Mouse (Mus musculus) cerebellum, adult 2 months (tissue): ENCODE data around the gene S100a14.

Source experiments
- CTCF ChIP-seq: fragments of 200-500 bp; IDR thresholded peaks from 2 replicates; pipeline ENCODE4 v1.5.1; 2011; ENCODE audit warnings: low read depth, mild to moderate bottlenecking, control low read depth, low read length, moderate library complexity, borderline replicate concordance; ENCODE audit not compliant: insufficient read depth
- POLR2A ChIP-seq: fragments of 200-500 bp; IDR thresholded peaks from 2 replicates; pipeline ENCODE4 v1.6.1; 2011; ENCODE audit warnings: low read length, control low read depth, borderline replicate concordance; ENCODE audit not compliant: insufficient read depth

DNA sequence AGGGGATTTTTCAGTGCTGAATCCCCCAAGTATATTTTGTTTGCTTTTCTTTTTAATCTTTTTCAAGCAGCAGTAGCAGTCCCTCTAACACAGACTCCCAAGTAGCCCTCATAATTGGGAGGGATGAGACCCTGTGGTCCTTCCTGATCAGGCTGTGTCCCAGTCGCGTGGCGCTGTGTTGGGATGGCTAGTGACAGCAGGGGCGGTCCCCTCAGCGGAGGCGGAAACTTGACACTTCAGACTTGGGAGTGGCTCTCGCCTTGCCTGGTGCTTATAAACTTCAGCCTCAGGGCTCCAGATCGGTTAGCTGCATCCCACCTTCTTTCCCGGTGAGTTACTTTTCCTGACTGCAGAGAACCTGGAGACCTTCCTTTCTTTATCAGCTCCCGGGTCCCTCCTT lies 12.0 kb upstream of the S100a14 start:
- no peak for TF ChIP-seq CTCF
- no peak for TF ChIP-seq POLR2A
